11 mouse cellular contexts compared by ENCODE assay signal in genomic region chr19:8567104-8567880, GRCm38 (mm10). TPM values are rescaled to one million over a fixed set of nuclear protein-coding genes. Genes with fewer than 3 reads are reported as not detected.
DNase-seq lines count a peak whose midpoint lies in the region; ATAC-seq and TF ChIP-seq lines count a peak whose summit lies in the region.
"Had no signal": no experiment of that assay in that cellular context is flagged by ENCODE, and none has a peak within 500 bp of the region (broad histone marks: within the 10 kb centered on the region; RNA-seq: fewer than 3 reads in every experiment).

No protein-coding gene starts in this region.

- H3K36me3 ChIP-seq in liver, adult 2 months (ENCODE audit: control insufficient read depth, insufficient read depth, low read length), result no peaks in the 10 kb centered on the region
- H3K36me3 ChIP-seq in liver, embryonic 12.5 days, result no peaks in the 10 kb centered on the region
- no peaks in the 10 kb centered on the region for H3K36me3 ChIP-seq in intestine, embryonic 16.5 days (ENCODE audit: control insufficient read depth, insufficient read depth, low read length)
- H3K36me3 ChIP-seq: lung, embryonic 15.5 days had no signal

- ATAC-seq in liver, embryonic 12.5 days, result no peak
- ATAC-seq in intestine, embryonic 16.5 days, result peak; percentile 49
- ATAC-seq in megakaryocyte, adult 5-6 weeks (ENCODE audit: poor library complexity, severe bottlenecking), result 0 out of 2 replicates have a peak, but pooled peaks have one; percentile 38

- 35% methylated on average over 13 of the region's 13 CpGs for WGBS in liver, adult 2 months
- WGBS in liver, embryonic 12.5 days (ENCODE audit: insufficient replicate concordance), result 43% methylated on average over 13 of the region's 13 CpGs
- 40% methylated on average over 13 of the region's 13 CpGs for WGBS in intestine, embryonic 16.5 days

- no peak overlapping the region for H3K4me2 ChIP-seq in liver, embryonic 12.5 days
- no peak overlapping the region for H3K4me2 ChIP-seq in intestine, embryonic 16.5 days (ENCODE audit: low read depth, low read length)
- H3K4me2 ChIP-seq: lung, embryonic 15.5 days had no signal

- no peaks in the 10 kb centered on the region for H3K79me2 ChIP-seq in liver, adult 2 months (ENCODE audit: control insufficient read depth, insufficient read depth, low read length)

- TF ChIP-seq POLR2A in liver, adult 2 months (IDR thresholded peaks at IDR 0.05; ENCODE audit: extremely low read depth, insufficient read depth, low read length), result no peak

- no peaks in the 10 kb centered on the region for H3K27me3 ChIP-seq in liver, adult 2 months (ENCODE audit: control insufficient read depth, insufficient read depth, low read length)
- H3K27me3 ChIP-seq in liver, embryonic 12.5 days (replicated peaks), result no peaks in the 10 kb centered on the region; the same call in 1 of the 2 replicates
- no peaks in the 10 kb centered on the region for H3K27me3 ChIP-seq in intestine, embryonic 16.5 days (replicated peaks; ENCODE audit: control insufficient read depth, insufficient read depth, low read length)
- H3K27me3 ChIP-seq: lung, embryonic 15.5 days had no signal

- no peaks in the 10 kb centered on the region for H3K9me3 ChIP-seq in liver, embryonic 12.5 days (replicated peaks)
- no peaks in the 10 kb centered on the region for H3K9me3 ChIP-seq in intestine, embryonic 16.5 days (ENCODE audit: control insufficient read depth, low read length)
- H3K9me3 ChIP-seq: lung, embryonic 15.5 days had no signal

- no peak overlapping the region for H3K27ac ChIP-seq in liver, adult 2 months (replicated peaks; ENCODE audit: insufficient read depth, low read depth, low read length)
- H3K27ac ChIP-seq in liver, embryonic 12.5 days, result no peak overlapping the region
- H3K27ac ChIP-seq in intestine, embryonic 16.5 days (ENCODE audit: low read length), result no peak overlapping the region
- H3K27ac ChIP-seq: lung, embryonic 15.5 days had no signal

- TF ChIP-seq CTCF in liver, adult 2 months (IDR thresholded peaks at IDR 0.05; ENCODE audit: low read depth, low read length), result peak; percentile 49

- no peak overlapping the region for H3K4me3 ChIP-seq in liver, adult 2 months (ENCODE audit: insufficient read depth, low read depth, low read length)
- no peak overlapping the region for H3K4me3 ChIP-seq in liver, embryonic 12.5 days
- no peak overlapping the region for H3K4me3 ChIP-seq in intestine, embryonic 16.5 days (ENCODE audit: low read length)
- H3K4me3 ChIP-seq: lung, embryonic 15.5 days had no signal

- H3K9ac ChIP-seq in liver, adult 2 months (ENCODE audit: low read depth, low read length), result no peak overlapping the region
- H3K9ac ChIP-seq in liver, embryonic 12.5 days, result no peak overlapping the region
- H3K9ac ChIP-seq in intestine, embryonic 16.5 days (ENCODE audit: low read depth, low read length), result no peak overlapping the region
- H3K9ac ChIP-seq: lung, embryonic 15.5 days had no signal

- peaks cover 17% of the 10 kb centered on the region for H3K4me1 ChIP-seq in liver, adult 2 months (ENCODE audit: control insufficient read depth, insufficient read depth, low read length)
- peaks cover 13% of the 10 kb centered on the region for H3K4me1 ChIP-seq in liver, embryonic 12.5 days
- peaks cover 2% of the 10 kb centered on the region; the same call in 1 of the 2 replicates for H3K4me1 ChIP-seq in intestine, embryonic 16.5 days (ENCODE audit: control insufficient read depth, insufficient read depth, low read length)

- DNase-seq in adrenal gland, adult (ENCODE audit: inconsistent age in 2 of 2, low spot score in 1 of 2), result peak; percentile 20 to 55
- no peak for DNase-seq in adrenal gland, postnatal 25 days
- peak; percentile 62 for DNase-seq in liver, adult 2 months (ENCODE audit: extremely low read depth, low read depth, low spot score)
- DNase-seq in embryo, embryonic 10 days (ENCODE audit: low spot score), result peak; percentile 75
- DNase-seq in thymus, postnatal 4 days, result peak; percentile 67

RNA-seq across cellular contexts. Expression of gene Slc22a8, which starts 23.8 kb away (rescaled TPM):
- total RNA-seq in adrenal gland, postnatal 25 days (2021), result 0.24 TPM in 1 of 2 replicates, not detected in the other
- not detected in 2 replicates for total RNA-seq in liver, adult 2 months (2014; rRNA removed)
- 0.02 TPM in 1 of 2 replicates, not detected in the other for polyA plus RNA-seq in liver, adult 2 months (2012; rRNA removed)
- polyA plus RNA-seq in liver, embryonic 12.5 days (2016; fragmentation: Nextera tagmentation; extraction: Ambion mirVana), result 1.6 and 1.7 TPM in 2 replicates
- 0.04 and 0.05 TPM in 2 replicates for polyA plus RNA-seq in intestine, embryonic 16.5 days (2015; fragmentation: Nextera tagmentation; extraction: Ambion mirVana)
- total RNA-seq in megakaryocyte, adult 5-6 weeks (2015), result not detected in 2 replicates
- not detected in 2 replicates for total RNA-seq in megakaryocyte, adult 5-6 weeks (2017)
- polyA plus RNA-seq: C2C12 had no signal

RNA-seq across cellular contexts. Expression of gene Slc22a6, which starts 50.5 kb away (rescaled TPM):
- total RNA-seq in adrenal gland, postnatal 25 days (2021), result not detected in 2 replicates
- not detected in 2 replicates for total RNA-seq in liver, adult 2 months (2014; rRNA removed)
- 0.02 TPM in 1 of 2 replicates, not detected in the other for polyA plus RNA-seq in liver, adult 2 months (2012; rRNA removed)
- not detected in 2 replicates for polyA plus RNA-seq in liver, embryonic 12.5 days (2016; fragmentation: Nextera tagmentation; extraction: Ambion mirVana)
- not detected in 2 replicates for polyA plus RNA-seq in intestine, embryonic 16.5 days (2015; fragmentation: Nextera tagmentation; extraction: Ambion mirVana)
- not detected in 2 replicates for total RNA-seq in megakaryocyte, adult 5-6 weeks (2015)
- not detected in 2 replicates for total RNA-seq in megakaryocyte, adult 5-6 weeks (2017)
- polyA plus RNA-seq: C2C12; testis, adult 2 months had no signal
